Mouse (Mus musculus): ENCODE data around the gene Ssh1.

GRCm38 (mm10) chr5:114003542-114003941, 9.8 kb upstream of the Ssh1 start, which contains the start of gene Dao:
- TF ChIP-seq CTCF (IDR thresholded peaks at IDR 0.05; ENCODE audit: low read depth) (no peak), EP300 (optimal IDR thresholded peaks at IDR 0.05) (no peak)

All from stomach, postnatal 0 days (tissue).